Mouse (Mus musculus): ENCODE results near the gene Brca1. TPM values are rescaled to one million over a fixed set of nuclear protein-coding genes. Genes with fewer than 3 reads are reported as not detected.

Gene Brca1
- total RNA-seq, 1 experiment, result 63.5 TPM

DNA sequence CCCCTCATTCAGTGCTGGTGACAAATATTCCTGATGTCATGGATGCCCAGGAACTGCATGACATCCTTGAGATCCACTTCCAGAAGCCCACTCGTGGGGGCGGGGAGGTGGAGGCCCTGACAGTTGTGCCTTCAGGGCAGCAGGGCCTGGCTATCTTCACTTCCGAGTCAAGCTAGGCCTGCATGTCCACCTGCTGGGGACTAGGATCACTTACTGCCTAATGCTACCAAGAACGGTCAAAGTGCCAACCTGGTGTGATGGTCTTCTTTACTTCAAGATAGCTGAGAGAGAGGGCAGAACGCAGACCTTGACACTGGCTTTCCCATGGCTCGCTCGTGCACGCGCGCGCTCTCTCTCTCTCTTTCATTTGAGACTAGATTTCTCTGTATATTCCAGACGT lies 93.5 kb downstream of the Brca1 start:
- no peaks in the 10 kb centered on the region for H3K9me3 ChIP-seq (ENCODE audit: control insufficient read depth, insufficient read depth, low read depth, low read length)
- no peak overlapping the region for H3K27ac ChIP-seq (ENCODE audit: insufficient read depth, low read depth, low read length, poor library complexity, severe bottlenecking)
- no peak overlapping the region for H3K9ac ChIP-seq (ENCODE audit: insufficient read depth, low read depth, low read length, poor library complexity, severe bottlenecking)
- no peak overlapping the region for H3K4me3 ChIP-seq (ENCODE audit: insufficient read depth in 1 of 2, low read depth in 1 of 2, low read length in 2 of 2, poor library complexity in 1 of 2, severe bottlenecking in 1 of 2)
- in situ Hi-C loops (cut with MboI; ENCODE audit: low sequenced_read_pairs in 2 of 2, unreplicated experiment in 2 of 2), result no loop called here
- H3K36me3 ChIP-seq (ENCODE audit: control insufficient read depth, insufficient read depth, low read length, poor library complexity, severe bottlenecking), result peaks cover 23% of the 10 kb centered on the region
- DNase-seq (ENCODE audit: low read depth, low spot score), result no peak
- TF ChIP-seq CHD2 (IDR thresholded peaks at IDR 0.05; ENCODE audit: low read depth, low read length) (no peak), HCFC1 (IDR thresholded peaks at IDR 0.05; ENCODE audit: borderline replicate concordance, insufficient read depth, low read length) (no peak), MAFK (IDR thresholded peaks at IDR 0.05; ENCODE audit: insufficient read depth, low read depth, low read length) (no peak), ZC3H11A (IDR thresholded peaks at IDR 0.05; ENCODE audit: borderline replicate concordance, low read depth, low read length) (no peak), ZNF384 (IDR thresholded peaks at IDR 0.05; ENCODE audit: low read depth, low read length) (no peak)
- H3K4me1 ChIP-seq (ENCODE audit: control insufficient read depth in 2 of 2, insufficient read depth in 2 of 2, low read length in 2 of 2, poor library complexity in 1 of 2), result peaks cover 4 to 32% of the 10 kb centered on the region in 2 experiments; a peak in 3 of 4 replicates

DNA sequence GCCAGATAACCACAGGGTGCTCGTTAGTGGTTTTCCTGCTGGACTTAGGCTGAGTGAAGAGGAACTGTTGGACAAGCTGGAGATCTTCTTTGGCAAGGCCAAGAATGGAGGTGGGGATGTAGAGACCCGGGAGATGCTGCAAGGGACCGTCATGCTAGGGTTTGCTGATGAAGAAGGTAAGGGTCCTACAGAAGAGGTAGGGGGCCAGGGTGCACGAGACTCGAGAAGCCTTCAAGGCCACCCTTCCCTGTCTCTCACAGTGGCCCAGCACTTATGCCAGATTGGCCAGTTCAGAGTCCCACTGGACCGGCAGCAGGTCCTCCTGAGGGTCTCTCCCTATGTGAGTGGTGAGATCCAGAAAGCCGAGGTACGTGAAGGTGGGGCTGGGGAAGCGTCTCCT lies 94.1 kb downstream of the Brca1 start:
- Histone ChIP-seq H3K9me3 (ENCODE audit: control insufficient read depth, insufficient read depth, low read depth, low read length) (no peaks in the 10 kb centered on the region), H3K36me3 (ENCODE audit: control insufficient read depth, insufficient read depth, low read length, poor library complexity, severe bottlenecking) (peaks cover 23% of the 10 kb centered on the region), H3K9ac (ENCODE audit: insufficient read depth, low read depth, low read length, poor library complexity, severe bottlenecking) (no peak overlapping the region), H3K27ac (ENCODE audit: insufficient read depth, low read depth, low read length, poor library complexity, severe bottlenecking) (no peak overlapping the region), H3K4me3 (ENCODE audit: insufficient read depth in 1 of 2, low read depth in 1 of 2, low read length in 2 of 2, poor library complexity in 1 of 2, severe bottlenecking in 1 of 2) (no peak overlapping the region), H3K4me1 (ENCODE audit: control insufficient read depth in 2 of 2, insufficient read depth in 2 of 2, low read length in 2 of 2, poor library complexity in 1 of 2) (peaks cover 4 to 28% of the 10 kb centered on the region in 2 experiments; a peak in 3 of 4 replicates)
- in situ Hi-C loops (cut with MboI; ENCODE audit: low sequenced_read_pairs in 2 of 2, unreplicated experiment in 2 of 2), result no loop called here
- TF ChIP-seq ZNF384 (IDR thresholded peaks at IDR 0.05; ENCODE audit: low read depth, low read length) (no peak), CHD2 (IDR thresholded peaks at IDR 0.05; ENCODE audit: low read depth, low read length) (no peak), MAFK (IDR thresholded peaks at IDR 0.05; ENCODE audit: insufficient read depth, low read depth, low read length) (no peak), ZC3H11A (IDR thresholded peaks at IDR 0.05; ENCODE audit: borderline replicate concordance, low read depth, low read length) (no peak), HCFC1 (IDR thresholded peaks at IDR 0.05; ENCODE audit: borderline replicate concordance, insufficient read depth, low read length) (no peak)
- no peak for DNase-seq (ENCODE audit: low read depth, low spot score)

DNA sequence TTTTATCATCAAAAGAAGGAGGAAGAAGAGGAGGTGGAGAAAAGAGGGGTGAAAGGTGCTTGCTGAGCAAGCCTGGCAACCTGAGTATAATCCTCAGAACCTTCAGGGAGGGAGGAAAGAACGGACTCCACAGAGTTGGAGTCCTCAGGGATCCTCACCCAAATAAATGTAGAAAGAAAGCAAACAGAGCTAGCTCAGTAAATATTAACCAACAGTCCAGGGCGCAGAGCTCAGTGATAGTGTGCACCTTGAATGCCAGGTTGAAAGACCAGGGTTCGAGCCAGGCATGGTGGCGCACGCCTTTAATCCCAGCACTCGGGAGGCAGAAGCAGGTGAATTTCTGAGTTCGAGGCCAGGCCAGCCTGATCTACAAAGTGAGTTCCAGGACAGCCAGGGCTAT lies 96.1 kb downstream of the Brca1 start:
- no peak overlapping the region for H3K27ac ChIP-seq (ENCODE audit: insufficient read depth, low read depth, low read length, poor library complexity, severe bottlenecking)
- in situ Hi-C loops (cut with MboI; ENCODE audit: low sequenced_read_pairs in 2 of 2, unreplicated experiment in 2 of 2), result no loop called here
- no peak overlapping the region for H3K4me3 ChIP-seq (ENCODE audit: insufficient read depth in 1 of 2, low read depth in 1 of 2, low read length in 2 of 2, poor library complexity in 1 of 2, severe bottlenecking in 1 of 2)
- DNase-seq (ENCODE audit: low read depth, low spot score), result no peak
- no peak overlapping the region for H3K9ac ChIP-seq (ENCODE audit: insufficient read depth, low read depth, low read length, poor library complexity, severe bottlenecking)
- H3K36me3 ChIP-seq (ENCODE audit: control insufficient read depth, insufficient read depth, low read length, poor library complexity, severe bottlenecking), result peaks cover 7% of the 10 kb centered on the region; the same call in 1 of the 2 replicates
- peaks cover 10 to 26% of the 10 kb centered on the region in 2 experiments; a peak in 3 of 4 replicates for H3K4me1 ChIP-seq (ENCODE audit: control insufficient read depth in 2 of 2, insufficient read depth in 2 of 2, low read length in 2 of 2, poor library complexity in 1 of 2)
- TF ChIP-seq ZNF384 (IDR thresholded peaks at IDR 0.05; ENCODE audit: low read depth, low read length), result no peak
- TF ChIP-seq CHD2 (IDR thresholded peaks at IDR 0.05; ENCODE audit: low read depth, low read length), result no peak
- no peak for TF ChIP-seq ZC3H11A (IDR thresholded peaks at IDR 0.05; ENCODE audit: borderline replicate concordance, low read depth, low read length)
- TF ChIP-seq HCFC1 (IDR thresholded peaks at IDR 0.05; ENCODE audit: borderline replicate concordance, insufficient read depth, low read length), result no peak
- TF ChIP-seq MAFK (IDR thresholded peaks at IDR 0.05; ENCODE audit: insufficient read depth, low read depth, low read length), result no peak
- H3K9me3 ChIP-seq (ENCODE audit: control insufficient read depth, insufficient read depth, low read depth, low read length), result no peaks in the 10 kb centered on the region

GRCm38 (mm10) chr11:101454702-101455101 lies 97.1 kb downstream of the Brca1 start:
- Histone ChIP-seq H3K9me3 (ENCODE audit: control insufficient read depth, insufficient read depth, low read depth, low read length) (no peaks in the 10 kb centered on the region), H3K4me3 (ENCODE audit: insufficient read depth in 1 of 2, low read depth in 1 of 2, low read length in 2 of 2, poor library complexity in 1 of 2, severe bottlenecking in 1 of 2) (no peak overlapping the region), H3K36me3 (ENCODE audit: control insufficient read depth, insufficient read depth, low read length, poor library complexity, severe bottlenecking) (no peaks in the 10 kb centered on the region), H3K9ac (ENCODE audit: insufficient read depth, low read depth, low read length, poor library complexity, severe bottlenecking) (no peak overlapping the region), H3K4me1 (ENCODE audit: control insufficient read depth in 2 of 2, insufficient read depth in 2 of 2, low read length in 2 of 2, poor library complexity in 1 of 2) (peaks cover 10 to 21% of the 10 kb centered on the region in 2 experiments; a peak in 3 of 4 replicates), H3K27ac (ENCODE audit: insufficient read depth, low read depth, low read length, poor library complexity, severe bottlenecking) (no peak overlapping the region)
- TF ChIP-seq CHD2 (IDR thresholded peaks at IDR 0.05; ENCODE audit: low read depth, low read length) (no peak), ZNF384 (IDR thresholded peaks at IDR 0.05; ENCODE audit: low read depth, low read length) (no peak), ZC3H11A (IDR thresholded peaks at IDR 0.05; ENCODE audit: borderline replicate concordance, low read depth, low read length) (no peak), HCFC1 (IDR thresholded peaks at IDR 0.05; ENCODE audit: borderline replicate concordance, insufficient read depth, low read length) (no peak), MAFK (IDR thresholded peaks at IDR 0.05; ENCODE audit: insufficient read depth, low read depth, low read length) (no peak)
- in situ Hi-C loops (cut with MboI; ENCODE audit: low sequenced_read_pairs in 2 of 2, unreplicated experiment in 2 of 2), result no loop called here
- DNase-seq (ENCODE audit: low read depth, low spot score), result no peak

All from ES-E14 (cell line).